Mouse (Mus musculus) small intestine, adult 2 months (tissue): ENCODE data around the gene Pdik1l.

ENCODE experiments used
- CTCF ChIP-seq: fragments of 200-500 bp; IDR thresholded peaks from 2 replicates; pipeline ENCODE4 v1.5.1; 2012; ENCODE audit warnings: low read depth, mild to moderate bottlenecking, control low read depth, inconsistent platforms, low read length, moderate library complexity, mixed read lengths; ENCODE audit not compliant: insufficient replicate concordance, insufficient read length; ENCODE audit errors: extremely low read depth
- POLR2A ChIP-seq: fragments of 200-500 bp; IDR thresholded peaks from 2 replicates; pipeline ENCODE4 v1.6.1; 2012; ENCODE audit warnings: low read depth, mild to moderate bottlenecking, control low read depth, inconsistent platforms, low read length, moderate library complexity

DNA sequence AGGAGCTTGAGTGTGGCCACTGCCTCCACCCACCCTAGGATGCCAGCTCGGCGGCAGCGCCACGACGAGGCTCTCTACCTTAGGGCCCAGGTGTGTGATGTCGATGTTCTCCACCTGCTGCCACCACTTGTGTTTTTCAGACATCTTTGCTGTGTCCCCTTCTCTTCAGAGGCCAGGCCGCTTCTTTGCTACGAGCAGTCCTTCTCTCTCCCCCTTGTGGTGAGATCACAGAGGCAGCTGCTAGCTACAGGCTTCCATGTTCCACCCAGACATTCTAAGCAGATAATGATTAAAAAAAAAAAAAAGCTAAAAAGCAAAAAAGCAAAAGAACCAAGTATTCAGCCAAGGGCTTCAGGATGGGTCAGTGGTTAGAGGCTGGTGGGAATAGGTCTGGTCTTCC lies 60.5 kb downstream of the Pdik1l start, which contains the start of gene Catsper4:
- no peak for TF ChIP-seq POLR2A
- TF ChIP-seq CTCF, result no peak
